Mouse (Mus musculus): ENCODE measurements at regions not wholly inside any gene's neighbourhood (a gene's known extent, or its start where the extent isn't known, plus 50 kb on each side); places are given as distances from the start of the nearest gene placed in this dataset.

DNA sequence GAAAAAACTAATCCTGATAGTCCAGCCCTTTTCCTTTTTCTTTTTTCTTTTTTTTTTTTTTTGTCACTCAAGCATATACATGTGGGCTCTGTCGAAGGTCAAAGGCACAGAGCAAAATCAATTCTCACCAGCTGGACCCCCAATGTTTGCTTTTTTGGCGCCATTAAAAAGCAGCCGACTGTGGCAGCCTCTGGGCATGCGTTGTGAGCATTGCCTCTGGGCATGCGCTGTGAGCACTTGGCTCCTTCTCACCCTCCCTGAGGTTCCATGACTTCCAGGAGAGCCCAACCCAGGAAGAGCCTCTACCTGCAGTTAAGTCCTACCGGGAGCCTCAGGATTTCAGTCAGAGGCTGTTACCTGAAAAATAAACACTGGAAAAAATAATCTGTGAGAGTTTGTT, 156.8 kb downstream of the Rab11fip4 start:
- TF ChIP-seq CTCF (IDR thresholded peaks at IDR 0.05; ENCODE audit: low read depth, low read length), result no peak
- TF ChIP-seq TAL1 (conservative IDR thresholded peaks at IDR 0.05; ENCODE audit: low read depth, low read length), result no peak

Measured in G1E (cell line).